Mouse (Mus musculus) erythroblast, adult 5-6 weeks (primary cell): ENCODE results near the gene Srrm4. TPM values are rescaled to one million over a fixed set of nuclear protein-coding genes. Genes with fewer than 3 reads are reported as not detected.

Source experiments
- ATAC-seq: replicated peaks from 2 replicates; pipeline ENCODE4 v1.8.0; 2016; ENCODE audit warnings: moderate number of reproducible peaks, mild to moderate bottlenecking, moderate TSS enrichment, inconsistent platforms; ENCODE audit not compliant: poor library complexity, low FRiP score, severe bottlenecking
- total RNA-seq, 2 experiments: library from RNA; stranded (forward) in 1 of 2; stranded (reverse) in 1 of 2; fragments of 150-400 nt in 1 of 2; fragments of 200-764, 138-1000 nt in 1 of 2; gene quantifications; 2 replicates each; pipeline versions ENCODE4 v1.2.3 to v1.2.4; 2015 to 2017; ENCODE audit warnings: low replicate concordance in 2 of 2

Gene Srrm4
- total RNA-seq, 2 experiments from 2014 or later, result not detected

GRCm38 (mm10) chr5:116419322-116420045 lies 172.1 kb downstream of the Srrm4 start:
- no peak for ATAC-seq

GRCm38 (mm10) chr5:116416208-116416607 lies 175.4 kb downstream of the Srrm4 start:
- no peak for ATAC-seq

- no peak for ATAC-seq
These were observed 181.7 kb downstream of the Srrm4 start for GRCm38 (mm10) chr5:116409689-116410590.

GRCm38 (mm10) chr5:116408965-116409364 lies 182.7 kb downstream of the Srrm4 start:
- no peak for ATAC-seq

GRCm38 (mm10) chr5:116407936-116408335 lies 183.7 kb downstream of the Srrm4 start:
- no peak for ATAC-seq

- no peak for ATAC-seq
These were observed 184.3 kb downstream of the Srrm4 start for GRCm38 (mm10) chr5:116407321-116407720.

- ATAC-seq, result no peak
These were observed 185.1 kb downstream of the Srrm4 start for GRCm38 (mm10) chr5:116406507-116406906.

GRCm38 (mm10) chr5:116405934-116406333 lies 185.7 kb downstream of the Srrm4 start:
- ATAC-seq, result no peak

- ATAC-seq, result no peak
These were observed 187.6 kb downstream of the Srrm4 start for GRCm38 (mm10) chr5:116404063-116404462.

- ATAC-seq, result no peak
These were observed 190.8 kb downstream of the Srrm4 start for GRCm38 (mm10) chr5:116400801-116401200.

- no peak for ATAC-seq
These were observed 191.4 kb downstream of the Srrm4 start for GRCm38 (mm10) chr5:116400042-116400730.

- no peak for ATAC-seq
These were observed 195.5 kb downstream of the Srrm4 start for GRCm38 (mm10) chr5:116396104-116396503.

- no peak for ATAC-seq
These were observed 199.0 kb downstream of the Srrm4 start for GRCm38 (mm10) chr5:116392603-116393002.

- no peak for ATAC-seq
These were observed 201.6 kb downstream of the Srrm4 start for GRCm38 (mm10) chr5:116389856-116390542.

GRCm38 (mm10) chr5:116389321-116389720 lies 202.3 kb downstream of the Srrm4 start:
- ATAC-seq, result no peak

Other genes starting within 250 kb of the Srrm4 start
- gene Hspb8, start 169.0 kb downstream of the Srrm4 start, total RNA-seq (2015; ENCODE audit: low replicate concordance), result not detected in 2 replicates
- not detected in 2 replicates for gene Hspb8, start 169.0 kb downstream of the Srrm4 start, total RNA-seq (2017; ENCODE audit: low replicate concordance)